Comparison of ENCODE assay signal across 18 mouse cellular contexts in genomic region chr19:42868958-42869662, GRCm38 (mm10).
DNase-seq lines count a peak whose midpoint lies in the region; ATAC-seq lines count a peak whose summit lies in the region.
"Had no signal": no experiment of that assay in that cellular context is flagged by ENCODE, and none has a peak within 500 bp of the region (broad histone marks: within the 10 kb centered on the region; RNA-seq: fewer than 3 reads in every experiment).

No protein-coding gene starts in this region.

- no peak overlapping the region for H3K4me3 ChIP-seq in heart, embryonic 12.5 days
- no peak overlapping the region for H3K4me3 ChIP-seq in forebrain, embryonic 12.5 days (replicated peaks)
- H3K4me3 ChIP-seq: neural tube, embryonic 12.5 days had no signal

- DNase-seq in adrenal gland, adult 8-10 months: peak; percentile 2
- no peak for DNase-seq in adrenal gland, postnatal 36 days
- peak; percentile 5 for DNase-seq in 3T3-L1 (ENCODE audit: low read depth, low spot score)
- peak; percentile 60 for DNase-seq in hindlimb bud, embryonic 11.5 days (ENCODE audit: extremely low spot score, low read depth, low spot score)
- no peak for DNase-seq in cerebellum, adult 11 months
- DNase-seq in retina, embryonic 14.5 days (ENCODE audit: low spot score): no peak
- DNase-seq: cerebellum, adult 8-10 months; kidney, adult 18-20 months; kidney, postnatal 25 days; liver, postnatal 0 days; thymus, postnatal 25 days had no signal

- H3K27me3 ChIP-seq in heart, embryonic 12.5 days (replicated peaks): peaks cover 5% of the 10 kb centered on the region; the same call in 1 of the 2 replicates
- H3K27me3 ChIP-seq in forebrain, embryonic 12.5 days: no peaks in the 10 kb centered on the region
- H3K27me3 ChIP-seq: neural tube, embryonic 12.5 days had no signal

- H3K4me1 ChIP-seq in heart, embryonic 12.5 days (replicated peaks): peaks cover 26% of the 10 kb centered on the region
- no peaks in the 10 kb centered on the region for H3K4me1 ChIP-seq in forebrain, embryonic 12.5 days
- H3K4me1 ChIP-seq: neural tube, embryonic 12.5 days had no signal

- peak overlapping the region; percentile 13; the same call in 1 of the 2 replicates for H3K27ac ChIP-seq in heart, embryonic 12.5 days (ENCODE audit: poor library complexity, severe bottlenecking)
- no peak overlapping the region for H3K27ac ChIP-seq in forebrain, embryonic 12.5 days
- H3K27ac ChIP-seq: hindbrain, embryonic 14.5 days; macrophage; neural tube, embryonic 12.5 days had no signal

- H3K4me2 ChIP-seq in heart, embryonic 12.5 days: no peak overlapping the region
- no peak overlapping the region for H3K4me2 ChIP-seq in forebrain, embryonic 12.5 days
- H3K4me2 ChIP-seq: hindbrain, embryonic 14.5 days; neural tube, embryonic 12.5 days had no signal

- no peaks in the 10 kb centered on the region for H3K9me3 ChIP-seq in heart, embryonic 12.5 days (replicated peaks)
- H3K9me3 ChIP-seq in forebrain, embryonic 12.5 days: no peaks in the 10 kb centered on the region
- H3K9me3 ChIP-seq: neural tube, embryonic 12.5 days had no signal

- no peaks in the 10 kb centered on the region for H3K36me3 ChIP-seq in heart, embryonic 12.5 days
- no peaks in the 10 kb centered on the region for H3K36me3 ChIP-seq in forebrain, embryonic 12.5 days (replicated peaks)
- H3K36me3 ChIP-seq: neural tube, embryonic 12.5 days had no signal

- WGBS in heart, embryonic 12.5 days: 21% methylated on average over 3 of the region's 3 CpGs
- WGBS in forebrain, embryonic 12.5 days: 62% methylated on average over 3 of the region's 3 CpGs

- no peak overlapping the region for H3K9ac ChIP-seq in heart, embryonic 12.5 days
- no peak overlapping the region for H3K9ac ChIP-seq in forebrain, embryonic 12.5 days
- H3K9ac ChIP-seq: hindbrain, embryonic 14.5 days; liver, postnatal 0 days; neural tube, embryonic 12.5 days had no signal

- ATAC-seq in heart, embryonic 12.5 days (ENCODE audit: insufficient number of reproducible peaks, low FRiP score): peak; percentile 80; the same call in 1 of the 2 replicates
- ATAC-seq in forebrain, embryonic 12.5 days (ENCODE audit: low FRiP score): no peak
- ATAC-seq: activated CD4-positive, CD25-positive, alpha-beta regulatory T cell, adult 4 months; forebrain, embryonic 14.5 days; liver, postnatal 0 days had no signal

Comparison
In these comparisons a context has a peak if more than half of its experiments do, and no peak if none do; other contexts are left out.
1. DNase-seq: peak in adrenal gland, adult 8-10 months (single experiment), 3T3-L1 (single experiment) and hindlimb bud, embryonic 11.5 days (single experiment); none in adrenal gland, postnatal 36 days (0 of 2), cerebellum, adult 11 months (single experiment) and retina, embryonic 14.5 days (single experiment).